In the genomic region with DNA sequence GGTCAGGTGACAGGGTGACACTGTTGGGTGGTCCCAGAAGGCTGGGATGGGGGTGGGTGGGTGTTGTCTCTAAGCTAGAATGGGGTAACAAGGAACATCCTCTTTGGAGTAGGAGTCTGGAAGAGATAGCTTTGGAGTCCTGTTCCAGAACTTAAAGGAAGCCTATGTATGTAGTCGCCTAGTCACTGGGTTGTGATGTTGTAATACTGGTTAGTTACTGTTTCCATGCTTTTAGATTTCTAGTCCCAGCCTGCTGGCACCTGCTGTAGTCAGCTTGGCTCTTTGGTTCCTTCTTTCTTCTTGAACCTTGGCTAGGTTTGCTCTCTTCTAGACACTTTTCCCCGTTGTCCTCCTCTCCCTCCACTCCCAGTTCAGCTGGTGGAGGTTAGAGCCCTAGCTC, we compare ENCODE assay signal across 18 mouse cellular contexts.
"Had no signal": no experiment of that assay in that cellular context is flagged by ENCODE, and none has a peak within 500 bp of the region (broad histone marks: within the 10 kb centered on the region; RNA-seq: fewer than 3 reads in every experiment).

No protein-coding gene starts in this region.

- ATAC-seq: liver, postnatal 0 days; lung, postnatal 0 days; midbrain, embryonic 16.5 days had no signal

- H3K27me3 ChIP-seq: liver, embryonic 15.5 days; lung, embryonic 15.5 days; neural tube, embryonic 13.5 days; neural tube, embryonic 15.5 days had no signal

- H3K4me2 ChIP-seq: liver, embryonic 15.5 days; lung, embryonic 15.5 days; midbrain, embryonic 11.5 days; neural tube, embryonic 13.5 days; neural tube, embryonic 15.5 days had no signal

- DNase-seq: liver, postnatal 0 days; lung, adult 2 months; lung, postnatal 14 days; lung, postnatal 36 days; midbrain, embryonic 14.5 days; right cerebral cortex, postnatal 14 days; thymus, adult 18-20 months; thymus, postnatal 14 days; thymus, postnatal 36 days had no signal

- H3K27ac ChIP-seq: liver, embryonic 15.5 days; lung, embryonic 15.5 days; neural tube, embryonic 13.5 days; neural tube, embryonic 15.5 days had no signal

- H3K36me3 ChIP-seq: liver, embryonic 15.5 days; lung, embryonic 15.5 days; neural tube, embryonic 13.5 days; neural tube, embryonic 15.5 days had no signal

- H3K9ac ChIP-seq: liver, embryonic 15.5 days; liver, postnatal 0 days; lung, embryonic 15.5 days; neural tube, embryonic 13.5 days; neural tube, embryonic 15.5 days had no signal

- H3K4me3 ChIP-seq: liver, embryonic 15.5 days; lung, embryonic 15.5 days; megakaryocyte, embryonic 14.5 days; myocyte; neural tube, embryonic 13.5 days; neural tube, embryonic 15.5 days had no signal

- H3K4me1 ChIP-seq: lung, embryonic 15.5 days; neural tube, embryonic 13.5 days; neural tube, embryonic 15.5 days had no signal

- H3K9me3 ChIP-seq: liver, embryonic 15.5 days; lung, embryonic 15.5 days; megakaryocyte, embryonic 14.5 days; neural tube, embryonic 13.5 days; neural tube, embryonic 15.5 days had no signal
